Mouse (Mus musculus) monocyte, adult 2 months (primary cell): ENCODE measurements around the gene Gabpa.

Experiments
- DNase-seq, 2 experiments: peaks; one replicate each; pipeline ENCODE4 v3.0.0; 2022; ENCODE audit warnings: low spot score in 2 of 2, low read depth in 1 of 2

Gene Gabpa

DNA sequence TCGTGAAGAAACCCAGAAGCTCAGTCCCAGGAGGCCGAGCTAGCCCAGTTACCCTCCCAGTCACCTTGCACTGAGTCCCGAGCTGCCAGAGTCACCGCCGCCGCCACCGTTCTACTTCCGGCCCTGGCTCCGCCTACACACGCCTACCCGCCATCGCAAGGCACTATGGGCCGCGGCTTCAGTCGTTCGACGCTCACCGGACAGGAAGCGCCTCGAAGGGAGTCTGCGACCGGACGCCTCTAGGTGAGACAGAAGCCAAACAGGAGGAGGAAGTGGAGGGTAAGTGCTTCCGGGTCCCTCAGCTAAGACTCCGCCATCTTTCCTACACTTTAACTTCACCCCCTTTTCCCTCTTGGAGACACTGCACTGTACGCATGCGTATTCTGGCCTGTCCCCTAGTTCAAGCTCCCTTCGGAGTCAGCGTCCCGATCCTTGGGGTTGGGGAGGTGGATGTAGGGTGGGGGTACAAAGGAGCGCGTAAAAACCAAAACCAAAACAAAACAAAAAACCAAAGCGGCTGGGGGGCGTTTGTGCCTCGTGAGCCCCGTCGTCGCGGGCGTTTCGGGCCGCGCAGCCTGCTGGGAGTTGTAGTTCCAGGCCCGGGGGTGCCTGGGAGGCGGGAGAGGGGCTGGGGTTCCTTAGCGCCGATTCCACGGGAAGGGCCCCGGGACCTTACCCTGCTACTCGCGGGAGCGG lies at the start of gene Gabpa:
Gabpa (plus strand) TSS at position 181 of the 696 bp plus-strand sequence.
- peak; percentile 84 to 88 for DNase-seq

DNA sequence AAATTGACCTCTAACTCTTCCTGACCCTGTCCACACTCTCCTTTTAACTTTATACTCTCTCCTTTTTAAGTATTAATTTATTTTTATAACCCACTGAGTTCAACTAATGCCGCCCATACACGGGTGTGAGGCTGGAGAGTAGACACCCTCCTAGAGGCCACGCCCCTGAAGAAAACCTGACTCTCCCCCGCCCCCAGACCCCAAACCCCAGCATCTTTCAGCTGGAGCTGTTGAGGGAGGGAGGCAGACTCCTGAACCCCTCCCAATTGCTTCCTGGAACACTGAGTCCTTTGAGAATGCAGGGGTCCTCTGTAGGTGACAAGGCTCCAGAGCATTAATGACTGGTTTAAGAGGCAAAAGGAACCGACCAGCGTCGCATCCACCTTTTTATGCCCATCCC lies 49.8 kb upstream of the Gabpa start:
- no peak for DNase-seq

DNA sequence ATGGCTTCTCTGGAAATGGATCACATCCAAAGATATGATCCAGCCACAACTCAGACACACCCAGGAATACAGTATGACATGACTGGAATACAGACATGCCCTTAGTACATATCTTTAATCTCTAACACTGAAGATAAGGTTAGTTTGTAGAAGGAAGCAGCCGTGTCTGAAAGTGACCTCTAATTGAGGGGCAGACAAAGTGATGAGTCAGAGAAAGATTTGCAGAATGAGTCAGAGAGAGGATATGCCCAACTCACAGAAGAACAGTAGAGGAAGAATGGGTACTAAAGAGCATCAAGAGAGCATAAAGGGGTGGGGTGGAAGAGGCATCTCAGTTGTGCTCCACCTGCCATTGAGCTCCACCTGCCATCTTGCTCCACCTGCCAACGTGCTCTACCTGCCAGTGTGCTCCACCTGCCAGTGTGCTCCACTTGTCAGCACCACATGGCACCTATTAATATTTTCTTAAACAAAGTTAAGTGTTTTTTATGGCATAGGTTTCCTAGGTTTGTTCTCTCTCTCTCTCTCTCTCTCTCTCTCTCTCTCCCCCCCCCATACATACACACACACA lies 44.0 kb upstream of the Gabpa start:
- DNase-seq, result no peak

DNA sequence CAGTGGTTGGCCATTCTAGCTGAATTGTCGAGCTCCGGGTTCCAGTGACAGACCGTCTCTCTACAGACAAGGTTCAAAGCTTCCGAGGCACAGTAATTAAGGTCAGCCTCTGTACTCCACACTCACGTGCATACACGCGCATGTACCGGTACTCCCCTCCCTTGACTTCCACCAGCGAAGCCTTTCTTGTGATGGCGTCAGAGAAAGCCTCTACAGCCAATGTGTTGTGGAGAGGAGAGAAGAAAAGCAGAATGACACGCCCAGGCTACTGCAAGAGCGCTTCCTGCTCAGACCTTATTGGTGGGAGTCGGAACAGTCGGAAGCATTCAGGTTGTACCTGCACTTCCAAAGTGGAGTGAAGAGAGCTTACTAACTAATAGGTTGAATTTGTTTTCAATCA lies 41.3 kb upstream of the Gabpa start:
- no peak for DNase-seq

DNA sequence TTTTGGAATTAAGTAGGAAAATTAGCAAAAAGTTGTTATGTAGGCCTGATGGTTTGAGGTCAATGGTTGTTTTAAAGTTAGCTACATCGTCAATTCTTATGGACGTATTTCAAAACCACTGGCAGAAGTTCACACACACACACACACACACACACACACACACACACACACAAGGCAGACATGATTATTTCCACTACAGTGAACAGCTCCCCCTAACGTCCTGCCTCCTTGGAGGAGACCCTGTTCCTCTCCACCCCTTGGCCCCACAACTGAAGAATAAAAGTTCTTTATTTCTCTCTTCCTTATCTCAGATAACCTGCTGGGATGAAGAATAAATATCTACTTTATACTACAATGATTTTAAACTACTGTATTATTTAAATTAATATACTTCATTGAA lies 39.4 kb upstream of the Gabpa start:
- no peak for DNase-seq

DNA sequence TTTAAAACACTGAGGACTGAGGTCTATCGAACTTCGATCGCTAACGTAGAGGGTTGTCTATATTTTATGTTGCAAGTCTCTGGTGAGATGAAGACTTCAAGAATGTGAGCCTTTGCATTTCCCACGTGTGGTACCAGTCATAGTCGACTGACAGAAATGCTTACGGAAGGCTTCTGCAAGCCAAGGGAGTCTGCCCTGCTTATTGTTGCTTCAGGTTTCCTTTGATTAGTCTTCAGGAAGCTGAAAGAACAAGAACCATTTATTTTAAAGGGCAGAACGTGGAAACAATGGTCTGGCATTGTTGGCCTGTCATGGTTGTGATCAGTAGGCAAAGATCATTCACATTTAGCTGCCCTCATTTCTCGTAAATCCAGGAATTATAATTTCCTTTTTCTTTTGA lies 38.0 kb upstream of the Gabpa start:
- no peak for DNase-seq

DNA sequence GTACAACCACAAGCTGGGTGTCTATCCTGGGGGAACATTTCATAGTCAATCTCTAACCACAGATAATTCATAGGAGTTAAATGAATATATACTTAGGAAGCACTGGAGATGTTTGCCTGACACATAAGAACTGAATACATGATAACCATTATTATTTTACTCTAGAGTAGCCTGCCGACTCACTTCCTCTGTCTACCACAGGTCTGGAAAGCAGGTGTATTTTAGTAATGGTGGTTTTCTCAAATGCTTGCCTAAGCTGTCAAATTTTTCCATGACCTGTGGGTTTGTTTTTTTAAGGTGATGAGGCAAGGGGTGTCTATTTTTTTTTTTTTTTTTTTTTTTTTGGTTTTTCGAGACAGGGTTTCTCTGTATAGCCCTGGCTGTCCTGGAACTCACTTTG lies 34.7 kb upstream of the Gabpa start:
- DNase-seq, result no peak

DNA sequence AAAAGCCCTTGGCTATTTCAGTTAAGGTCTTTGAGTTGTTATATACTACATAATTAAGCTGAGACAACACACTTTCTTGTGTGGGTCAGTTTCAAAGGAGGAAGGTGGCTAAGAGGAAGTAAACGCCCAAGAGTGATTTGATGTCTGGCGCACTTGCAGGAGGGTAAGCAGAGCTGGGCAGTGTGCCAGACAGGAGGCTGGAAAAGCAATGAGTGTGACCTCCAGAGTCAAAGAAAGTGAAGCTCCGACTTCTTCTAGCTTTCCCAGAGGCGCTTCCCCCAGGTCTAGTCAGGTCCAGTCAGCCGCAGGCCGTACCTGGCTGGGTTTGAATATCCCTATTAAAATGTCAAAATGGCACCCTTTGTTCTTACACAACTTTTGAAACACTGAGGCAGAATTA lies 32.5 kb upstream of the Gabpa start:
- no peak for DNase-seq

DNA sequence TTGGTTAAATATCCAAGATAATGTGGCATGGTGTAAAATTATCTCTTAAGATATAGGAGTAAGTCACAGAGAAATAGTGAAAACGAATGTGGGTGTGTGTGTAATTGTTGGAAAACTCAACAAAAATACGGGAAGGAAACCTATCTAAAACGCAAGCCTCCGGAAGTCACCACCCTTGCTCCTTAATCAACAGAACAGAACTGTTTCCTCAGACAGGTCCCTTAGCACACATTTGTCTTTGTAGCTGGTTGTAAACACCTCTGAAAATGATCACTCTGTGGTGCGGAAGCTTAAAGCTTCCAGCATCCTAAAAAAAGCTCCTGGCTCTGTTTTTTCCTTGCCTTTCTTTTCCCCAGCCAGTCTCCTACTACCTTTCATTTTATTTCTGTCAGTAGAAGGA lies 29.9 kb upstream of the Gabpa start:
- no peak for DNase-seq

DNA sequence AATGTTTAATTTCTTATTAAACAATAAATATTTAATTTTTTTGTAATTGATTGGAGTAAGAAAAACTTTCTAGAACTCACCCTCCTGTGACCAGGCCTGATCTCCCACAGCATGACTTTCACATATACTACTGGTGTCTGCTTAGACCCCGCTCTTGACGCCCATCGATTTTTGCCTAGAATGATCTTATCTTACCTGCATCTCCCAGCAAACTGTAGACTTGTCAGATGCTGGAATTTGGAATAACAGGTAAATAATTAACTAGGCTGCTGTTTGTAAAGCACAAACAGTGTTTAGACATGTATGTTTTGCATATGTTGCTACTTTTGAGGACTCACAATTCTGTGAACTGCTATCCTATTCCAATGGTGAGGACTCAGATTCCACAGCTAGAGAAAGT lies 28.6 kb upstream of the Gabpa start:
- DNase-seq, result no peak

DNA sequence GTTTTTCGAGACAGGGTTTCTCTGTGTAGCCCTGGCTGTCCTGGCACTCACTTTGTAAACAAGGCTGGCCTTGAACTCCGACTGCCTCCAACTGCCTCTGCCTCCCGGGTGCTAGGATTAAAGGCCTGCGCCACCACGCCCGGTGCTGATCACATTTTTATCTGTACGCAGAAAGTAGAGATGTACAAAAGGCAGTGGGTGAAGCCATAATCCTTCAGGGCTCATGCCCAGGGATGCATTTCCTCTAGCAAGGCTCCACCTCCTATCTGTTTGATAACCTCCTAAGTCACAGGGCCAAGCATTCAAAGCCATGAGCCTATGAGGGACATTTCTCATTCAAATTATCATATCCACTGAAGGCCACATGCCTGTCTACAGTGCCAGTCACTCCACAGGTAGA lies 26.9 kb upstream of the Gabpa start:
- DNase-seq, result no peak

DNA sequence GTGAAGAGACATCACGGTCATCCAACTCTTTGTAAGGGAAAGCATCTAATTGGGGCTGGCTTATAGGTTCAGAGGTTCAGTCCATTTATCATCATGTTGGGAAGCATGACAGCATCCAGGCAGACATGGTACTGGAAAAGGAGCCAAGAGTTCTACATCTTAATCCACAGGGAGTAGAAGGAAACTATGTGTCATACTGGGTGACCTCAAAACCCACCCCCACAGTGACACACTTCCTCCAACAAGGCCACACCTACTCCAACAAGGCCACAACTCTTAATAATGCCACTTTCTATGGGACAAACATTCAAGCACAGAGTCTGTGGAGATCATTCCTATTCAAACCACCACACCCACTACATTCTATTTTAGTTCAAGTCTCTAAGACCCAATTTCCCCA lies 24.5 kb upstream of the Gabpa start:
- no peak for DNase-seq

DNA sequence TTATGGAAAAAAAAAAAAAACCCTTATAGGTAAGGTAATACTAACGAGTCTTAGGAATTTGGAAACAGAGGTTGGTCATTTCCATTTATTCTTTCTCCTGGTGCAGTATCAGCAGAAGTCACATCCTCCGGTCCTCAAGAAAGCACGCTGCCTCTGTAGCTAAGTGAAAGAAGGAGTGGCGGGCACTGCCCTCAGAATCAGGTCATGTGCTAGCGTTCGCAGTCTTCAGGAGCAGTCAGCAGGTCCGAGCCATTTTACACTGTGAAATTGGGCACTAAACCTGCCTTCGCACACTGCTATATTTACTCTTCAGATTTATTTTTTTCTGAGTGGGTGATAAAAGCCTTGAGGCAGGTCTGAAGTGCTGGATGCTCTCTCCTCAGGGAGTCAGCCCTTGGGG lies 20.9 kb upstream of the Gabpa start:
- DNase-seq, result no peak

DNA sequence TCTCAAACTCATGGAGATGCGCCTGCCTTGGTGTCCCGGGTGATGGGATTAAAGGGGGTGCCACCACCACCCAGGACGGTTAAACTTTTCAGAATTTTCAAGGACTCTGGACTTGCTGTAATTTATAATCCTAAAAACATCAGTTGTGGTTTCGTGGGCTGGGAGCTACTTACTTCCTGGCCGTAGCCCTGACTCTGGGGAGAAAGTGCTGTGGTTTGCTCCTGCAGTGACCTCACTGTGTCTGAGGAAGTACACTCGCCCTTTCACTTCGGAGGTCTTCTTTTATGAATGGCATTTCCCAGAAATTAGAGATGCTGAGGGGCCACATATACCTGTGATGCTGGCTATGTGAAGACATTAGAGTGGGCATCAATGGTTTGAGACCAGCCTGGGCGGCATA lies 20.2 kb upstream of the Gabpa start:
- DNase-seq, result peak in 1 of 2 experiments; percentile 7

DNA sequence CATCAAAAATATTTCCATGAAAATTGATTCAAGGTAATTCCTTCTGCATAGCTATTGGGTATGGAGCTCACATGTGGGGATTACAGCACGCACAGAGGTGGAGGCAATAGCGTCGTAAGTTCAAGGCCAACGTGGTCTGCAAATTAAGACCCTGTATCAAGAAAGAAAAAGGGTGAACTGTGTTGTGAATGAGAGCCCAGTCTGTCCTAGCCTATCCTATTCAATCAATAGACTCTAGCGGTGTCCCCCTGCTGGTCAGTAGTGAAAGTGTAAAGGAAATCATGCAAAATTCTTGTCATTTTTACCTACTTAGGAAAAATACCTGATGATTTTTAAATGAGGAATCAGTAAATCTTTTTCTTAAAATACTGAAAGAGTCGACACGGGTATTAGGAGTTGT lies 17.3 kb upstream of the Gabpa start:
- DNase-seq, result no peak

DNA sequence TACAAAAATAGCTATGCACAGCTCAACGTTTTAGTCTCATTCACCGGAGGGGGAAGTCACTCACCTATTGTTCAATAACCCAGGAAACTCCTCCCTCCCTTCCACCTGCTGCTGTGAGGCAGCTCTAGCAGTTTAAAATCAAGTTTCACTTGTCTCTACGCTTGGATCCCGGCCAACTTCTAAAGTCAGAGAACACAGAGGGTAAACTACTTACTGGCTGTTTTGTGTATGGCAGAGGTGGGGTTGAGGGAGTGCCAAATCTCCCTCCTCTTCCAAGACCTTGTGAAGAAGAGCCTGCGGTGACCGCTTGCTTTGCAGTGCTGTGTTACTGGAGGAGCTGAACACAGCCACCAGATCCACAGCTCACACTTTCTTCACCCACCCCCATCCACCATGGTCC lies 9.7 kb upstream of the Gabpa start:
- DNase-seq, result no peak

DNA sequence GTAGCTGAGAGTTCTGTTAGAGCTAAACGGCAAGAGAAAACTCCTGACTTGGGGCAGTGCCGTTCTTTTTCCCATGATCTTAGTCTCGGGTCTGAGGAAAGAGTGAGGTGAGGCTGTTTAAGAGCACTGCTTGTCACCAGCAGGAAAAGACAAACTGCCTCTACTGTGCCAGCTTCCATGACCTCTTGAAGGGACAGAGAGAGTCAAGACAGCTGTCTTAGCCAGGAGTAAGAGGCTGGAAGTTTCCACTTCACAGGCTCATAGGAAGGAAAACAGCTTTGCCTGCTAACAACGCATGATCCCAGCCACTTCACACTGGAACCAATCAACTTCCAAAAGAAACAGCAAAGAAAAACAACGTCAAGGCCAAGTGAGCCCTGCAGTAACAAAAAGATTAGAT lies 3.0 kb upstream of the Gabpa start:
- DNase-seq, result no peak

DNA sequence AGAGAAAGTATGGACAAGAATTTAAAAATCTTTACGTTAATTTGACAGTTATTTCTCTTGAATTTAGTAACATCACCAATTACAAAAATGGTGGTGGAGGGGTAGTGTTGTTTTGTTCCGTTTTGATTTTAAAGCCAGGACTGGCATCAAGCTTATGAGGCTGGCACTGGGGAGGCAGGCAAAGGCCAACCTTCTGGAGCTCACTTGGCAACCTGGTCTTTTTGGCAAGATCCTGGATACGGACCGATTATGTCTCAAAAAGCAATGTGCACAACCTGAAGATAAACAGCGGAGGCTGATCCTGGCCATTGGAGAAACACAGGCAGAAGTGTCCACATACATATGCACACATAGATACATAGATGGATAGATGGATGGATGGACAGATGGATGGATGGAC lies 2.0 kb upstream of the Gabpa start:
- no peak for DNase-seq

DNA sequence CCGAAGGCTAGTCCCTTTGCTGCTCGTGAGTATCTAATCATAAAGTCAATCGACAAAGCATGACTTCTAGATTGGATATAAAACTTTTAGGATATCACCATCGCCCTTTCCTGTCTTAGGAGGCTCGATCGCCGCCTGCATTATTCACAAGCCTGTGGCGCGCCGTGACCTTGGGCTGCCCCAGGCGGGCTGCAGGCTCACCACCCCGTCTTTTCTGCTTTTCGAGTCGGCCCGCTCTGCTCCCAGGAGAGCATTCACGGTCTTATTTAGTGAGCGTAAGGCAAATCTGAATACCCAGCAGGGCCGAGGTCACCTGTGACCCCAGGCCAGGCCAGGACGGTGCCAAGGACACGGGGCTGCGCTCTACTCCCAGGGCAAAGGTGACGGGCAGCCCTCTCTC lies 381 bp upstream of the Gabpa start:
- no peak for DNase-seq

DNA sequence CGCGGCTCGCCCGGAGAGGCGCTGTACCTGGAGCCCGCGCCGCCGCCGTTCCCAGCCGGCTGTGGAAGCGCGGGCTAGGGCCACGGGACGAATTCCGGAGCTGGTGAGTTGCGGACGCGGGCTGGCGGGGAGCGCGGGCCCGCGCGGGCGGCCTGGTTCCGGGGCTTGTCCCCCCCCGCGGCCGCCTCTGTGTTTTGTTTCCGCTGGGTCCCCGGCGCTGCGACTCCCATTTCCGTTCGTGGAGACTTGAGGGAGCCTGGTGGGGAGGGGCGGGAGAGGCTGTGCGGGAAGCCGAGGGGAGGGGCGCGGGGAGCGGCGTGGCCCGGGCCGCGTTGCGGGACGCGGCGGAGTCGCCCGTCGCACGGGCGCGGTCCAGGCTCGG lies 707 bp downstream of the Gabpa start, which contains the start of gene Atp5j:
Atp5j (minus strand) TSS at position 185 of the 382 bp plus-strand sequence.
- no peak for DNase-seq

DNA sequence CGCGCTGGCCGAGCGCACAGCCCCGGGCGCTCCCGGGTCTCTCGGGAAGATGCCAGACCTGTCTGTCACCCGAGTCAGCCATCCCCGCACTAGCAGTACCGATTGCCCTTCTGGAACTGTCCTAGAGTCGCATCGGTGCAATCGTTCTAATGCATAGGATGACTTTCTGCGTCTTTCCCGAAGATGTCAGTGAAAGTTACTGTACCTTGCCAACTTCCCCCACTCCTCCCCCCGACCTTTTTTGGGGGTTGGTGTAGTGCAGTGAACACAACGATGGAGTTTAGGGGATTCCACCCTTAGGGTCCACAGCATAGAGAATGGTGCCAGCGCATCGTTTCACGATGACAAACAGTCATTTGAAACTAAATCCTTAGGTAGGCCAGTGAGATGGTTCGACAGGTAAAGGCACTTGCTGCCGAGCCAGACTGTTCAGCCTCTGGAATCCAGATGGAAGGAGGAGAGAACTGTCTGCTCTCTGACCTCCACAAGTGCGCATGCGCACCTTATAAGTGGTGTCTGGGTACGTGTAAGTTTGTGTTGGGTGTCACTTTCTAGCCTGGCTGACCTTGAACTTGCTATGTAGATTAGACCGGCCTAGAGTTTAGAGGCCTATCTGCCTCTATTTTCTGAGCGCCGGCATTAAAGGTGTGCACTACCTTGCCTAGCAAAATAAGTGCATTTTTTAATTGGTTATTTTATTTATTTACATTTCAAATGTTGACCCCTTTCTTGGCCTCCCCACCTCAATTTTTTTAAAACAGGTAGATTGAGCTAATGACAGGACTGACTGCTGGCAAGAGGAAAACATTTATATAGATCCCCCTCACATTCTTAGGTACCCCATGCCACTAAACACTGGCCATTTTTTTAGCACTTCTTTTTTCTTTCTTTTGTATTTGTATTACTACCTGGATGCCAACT lies 1.4 kb downstream of the Gabpa start:
- peak in 1 of 2 experiments; percentile 1 for DNase-seq

DNA sequence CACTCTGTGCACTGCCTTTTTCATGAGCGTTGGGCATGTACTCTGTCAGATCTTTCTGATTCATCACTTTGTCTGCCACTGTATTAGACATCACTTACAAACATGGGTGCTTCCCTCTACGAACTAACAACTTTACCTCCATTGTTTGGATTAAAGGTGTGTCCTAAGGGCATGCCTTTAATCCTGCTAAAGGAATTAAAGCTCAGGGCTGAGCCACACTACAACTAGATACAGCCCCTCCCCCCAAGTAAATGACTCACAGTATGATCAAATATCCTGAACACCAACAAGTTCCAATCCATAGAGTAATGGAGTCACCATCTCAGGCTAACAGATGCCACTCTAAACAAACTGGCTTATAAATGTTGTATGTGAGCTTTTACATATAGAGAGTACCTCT lies 3.9 kb downstream of the Gabpa start:
- no peak for DNase-seq
